Mouse (Mus musculus): ENCODE results near the gene Gm5767. TPM values are rescaled to one million over a fixed set of nuclear protein-coding genes. Genes with fewer than 3 reads are reported as not detected.

The Gm5767 gene
- polyA plus RNA-seq, 1 experiment from 2014 or later = not detected

GRCm38 (mm10) chr16:8686121-8686870, 5.7 kb downstream of the Gm5767 start:
- peaks cover 4% of the 10 kb centered on the region; the same call in 1 of the 2 replicates for H3K4me1 ChIP-seq (replicated peaks)
- no peak overlapping the region for H3K27ac ChIP-seq (replicated peaks)
- 64% methylated on average over 7 of the region's 7 CpGs for WGBS
- H3K36me3 ChIP-seq = peaks cover 24% of the 10 kb centered on the region
- H3K4me3 ChIP-seq = no peak overlapping the region
- H3K4me2 ChIP-seq = no peak overlapping the region
- ATAC-seq (ENCODE audit: low FRiP score, low read depth) = peak; percentile 39; the same call in 1 of the 2 replicates
- H3K9me3 ChIP-seq = no peaks in the 10 kb centered on the region
- H3K27me3 ChIP-seq = no peaks in the 10 kb centered on the region
- no peak overlapping the region for H3K9ac ChIP-seq

- 84% methylated on average over 11 of the region's 11 CpGs for WGBS
- Histone ChIP-seq H3K36me3 (peaks cover 31% of the 10 kb centered on the region), H3K4me2 (no peak overlapping the region), H3K27me3 (no peaks in the 10 kb centered on the region), H3K9ac (no peak overlapping the region), H3K4me3 (no peak overlapping the region), H3K9me3 (no peaks in the 10 kb centered on the region), H3K27ac (replicated peaks) (no peak overlapping the region), H3K4me1 (replicated peaks) (peaks cover 4% of the 10 kb centered on the region; the same call in 1 of the 2 replicates)
- ATAC-seq (ENCODE audit: low FRiP score, low read depth) = no peak
Observed at GRCm38 (mm10) chr16:8686871-8687535, 6.4 kb downstream of the Gm5767 start.

GRCm38 (mm10) chr16:8687559-8688112, 7.1 kb downstream of the Gm5767 start:
- Histone ChIP-seq H3K4me1 (replicated peaks) (peaks cover 4% of the 10 kb centered on the region; the same call in 1 of the 2 replicates), H3K27me3 (no peaks in the 10 kb centered on the region), H3K4me3 (no peak overlapping the region), H3K36me3 (peaks cover 38% of the 10 kb centered on the region), H3K9me3 (no peaks in the 10 kb centered on the region), H3K9ac (no peak overlapping the region), H3K4me2 (no peak overlapping the region), H3K27ac (replicated peaks) (no peak overlapping the region)
- no peak for ATAC-seq (ENCODE audit: low FRiP score, low read depth)

GRCm38 (mm10) chr16:8689979-8690656, 9.5 kb downstream of the Gm5767 start:
- Histone ChIP-seq H3K4me3 (no peak overlapping the region), H3K9me3 (no peaks in the 10 kb centered on the region), H3K4me1 (replicated peaks) (peaks cover 4% of the 10 kb centered on the region; the same call in 1 of the 2 replicates), H3K36me3 (peaks cover 60% of the 10 kb centered on the region), H3K9ac (no peak overlapping the region), H3K4me2 (no peak overlapping the region), H3K27me3 (no peaks in the 10 kb centered on the region), H3K27ac (replicated peaks) (peak overlapping the region; percentile 60)
- peak; percentile 69 for ATAC-seq (ENCODE audit: low FRiP score, low read depth)
- WGBS = 69% methylated on average over 11 of the region's 11 CpGs

GRCm38 (mm10) chr16:8691206-8691605, 10.6 kb downstream of the Gm5767 start:
- no peak overlapping the region for H3K27ac ChIP-seq (replicated peaks)
- ATAC-seq (ENCODE audit: low FRiP score, low read depth) = no peak
- no peak overlapping the region for H3K4me2 ChIP-seq
- no peak overlapping the region for H3K9ac ChIP-seq
- H3K4me3 ChIP-seq = no peak overlapping the region
- H3K9me3 ChIP-seq = no peaks in the 10 kb centered on the region
- whole genome bisulfite sequencing = 93% methylated on average over 7 of the region's 7 CpGs
- H3K36me3 ChIP-seq = peaks cover 69% of the 10 kb centered on the region
- peaks cover 4% of the 10 kb centered on the region; the same call in 1 of the 2 replicates for H3K4me1 ChIP-seq (replicated peaks)
- H3K27me3 ChIP-seq = no peaks in the 10 kb centered on the region

- no peak for ATAC-seq (ENCODE audit: low FRiP score, low read depth)
- H3K9me3 ChIP-seq = no peaks in the 10 kb centered on the region
- H3K4me3 ChIP-seq = no peak overlapping the region
- H3K9ac ChIP-seq = no peak overlapping the region
- H3K4me2 ChIP-seq = no peak overlapping the region
- peaks cover 90% of the 10 kb centered on the region for H3K36me3 ChIP-seq
- H3K4me1 ChIP-seq (replicated peaks) = no peaks in the 10 kb centered on the region
- no peaks in the 10 kb centered on the region for H3K27me3 ChIP-seq
- WGBS = 90% methylated on average over 8 of the region's 8 CpGs
- no peak overlapping the region for H3K27ac ChIP-seq (replicated peaks)
Observed at GRCm38 (mm10) chr16:8699556-8699955, 19.0 kb downstream of the Gm5767 start.

- no peak overlapping the region for H3K4me3 ChIP-seq
- ATAC-seq (ENCODE audit: low FRiP score, low read depth) = no peak
- no peaks in the 10 kb centered on the region for H3K4me1 ChIP-seq (replicated peaks)
- WGBS = 77% methylated on average over 3 of the region's 3 CpGs
- H3K9ac ChIP-seq = no peak overlapping the region
- no peaks in the 10 kb centered on the region for H3K9me3 ChIP-seq
- no peak overlapping the region for H3K27ac ChIP-seq (replicated peaks)
- no peaks in the 10 kb centered on the region for H3K27me3 ChIP-seq
- H3K4me2 ChIP-seq = no peak overlapping the region
- H3K36me3 ChIP-seq = peaks cover 87% of the 10 kb centered on the region
Observed at GRCm38 (mm10) chr16:8700586-8700985, 20.0 kb downstream of the Gm5767 start.

- 49% methylated on average over 9 of the region's 9 CpGs for WGBS
- no peak for ATAC-seq (ENCODE audit: low FRiP score, low read depth)
Observed at GRCm38 (mm10) chr16:8711998-8712397, 31.4 kb downstream of the Gm5767 start.

GRCm38 (mm10) chr16:8714851-8715250, 34.3 kb downstream of the Gm5767 start:
- H3K4me2 ChIP-seq = no peak overlapping the region
- peaks cover 19% of the 10 kb centered on the region; the same call in 1 of the 2 replicates for H3K4me1 ChIP-seq (replicated peaks)
- no peak overlapping the region for H3K4me3 ChIP-seq
- H3K9ac ChIP-seq = no peak overlapping the region
- ATAC-seq (ENCODE audit: low FRiP score, low read depth) = no peak
- no peak overlapping the region for H3K27ac ChIP-seq (replicated peaks)
- 88% methylated on average over 5 of the region's 5 CpGs for WGBS
- H3K27me3 ChIP-seq = no peaks in the 10 kb centered on the region
- H3K36me3 ChIP-seq = peaks cover 32% of the 10 kb centered on the region
- H3K9me3 ChIP-seq = no peaks in the 10 kb centered on the region

More at GRCm38 (mm10) chr16:8711998-8712397, 31.4 kb downstream of the Gm5767 start:
- Histone ChIP-seq H3K27me3 (no peaks in the 10 kb centered on the region), H3K9ac (no peak overlapping the region), H3K4me3 (no peak overlapping the region), H3K4me2 (no peak overlapping the region), H3K36me3 (peaks cover 49% of the 10 kb centered on the region), H3K4me1 (replicated peaks) (peaks cover 9% of the 10 kb centered on the region; the same call in 1 of the 2 replicates), H3K27ac (replicated peaks) (no peak overlapping the region), H3K9me3 (no peaks in the 10 kb centered on the region)

- Histone ChIP-seq H3K27me3 (no peaks in the 10 kb centered on the region), H3K36me3 (peaks cover 31% of the 10 kb centered on the region), H3K4me1 (replicated peaks) (peaks cover 22% of the 10 kb centered on the region; the same call in 1 of the 2 replicates), H3K4me3 (no peak overlapping the region), H3K4me2 (no peak overlapping the region), H3K9ac (no peak overlapping the region), H3K9me3 (no peaks in the 10 kb centered on the region), H3K27ac (replicated peaks) (no peak overlapping the region)
- ATAC-seq (ENCODE audit: low FRiP score, low read depth) = no peak
- WGBS = 68% methylated on average over 10 of the region's 10 CpGs
Observed at GRCm38 (mm10) chr16:8715513-8716080, 35.0 kb downstream of the Gm5767 start.

- H3K9me3 ChIP-seq = no peaks in the 10 kb centered on the region
- peaks cover 24% of the 10 kb centered on the region for H3K36me3 ChIP-seq
- H3K4me1 ChIP-seq (replicated peaks) = peaks cover 22% of the 10 kb centered on the region; the same call in 1 of the 2 replicates
- no peaks in the 10 kb centered on the region for H3K27me3 ChIP-seq
- 79% methylated on average over 6 of the region's 6 CpGs for WGBS
- no peak for ATAC-seq (ENCODE audit: low FRiP score, low read depth)
- H3K9ac ChIP-seq = no peak overlapping the region
- H3K27ac ChIP-seq (replicated peaks) = no peak overlapping the region
- no peak overlapping the region for H3K4me2 ChIP-seq
- H3K4me3 ChIP-seq = no peak overlapping the region
Observed at GRCm38 (mm10) chr16:8716300-8716699, 35.7 kb downstream of the Gm5767 start.

Measured in hindbrain, embryonic 15.5 days (tissue).